Mouse (Mus musculus) midbrain, embryonic 16.5 days (tissue): Measurements from ENCODE around the gene Atg16l2. TPM values are rescaled to one million over a fixed set of nuclear protein-coding genes. Genes with fewer than 3 reads are reported as not detected.

Experiments used
- ATAC-seq: fragments of 200-750 bp; cut with Nextera tagmentation; 2 replicates; pipeline ENCODE4 v1.8.0; 2017; ENCODE audit warnings: moderate TSS enrichment
- H3K27ac ChIP-seq: fragments of 300-500 bp; sonication (generic); 2 replicates; pipeline ENCODE4 v1.5.1; 2014; ENCODE audit warnings: mild to moderate bottlenecking, low read length, mixed read lengths
- H3K27me3 ChIP-seq: fragments of 300-500 bp; sonication (generic); 2 replicates; pipeline ENCODE4 v1.6.1; 2014; ENCODE audit warnings: low read depth, low read length, mixed read lengths; ENCODE audit not compliant: control insufficient read depth, insufficient read depth
- H3K36me3 ChIP-seq: fragments of 300-500 bp; sonication (generic); 2 replicates; pipeline ENCODE4 v1.6.1; 2014; ENCODE audit warnings: mild to moderate bottlenecking, low read length, moderate library complexity, mixed read lengths; ENCODE audit not compliant: control insufficient read depth, insufficient read depth
- H3K4me1 ChIP-seq: fragments of 300-500 bp; sonication (generic); 2 replicates; pipeline ENCODE4 v1.6.1; 2014; ENCODE audit warnings: mild to moderate bottlenecking, low read length, mixed read lengths; ENCODE audit not compliant: control insufficient read depth, insufficient read depth
- H3K4me2 ChIP-seq: fragments of 300-500 bp; sonication (generic); 2 replicates; pipeline ENCODE4 v1.6.1; 2014; ENCODE audit warnings: mild to moderate bottlenecking, low read length, mixed read lengths
- H3K4me3 ChIP-seq: fragments of 300-500 bp; sonication (generic); 2 replicates; pipeline ENCODE4 v1.5.1; 2014; ENCODE audit warnings: low read depth, mild to moderate bottlenecking, low read length, moderate library complexity, mixed read lengths
- H3K9ac ChIP-seq: fragments of 300-500 bp; sonication (generic); 2 replicates; pipeline ENCODE4 v1.6.1; 2014; ENCODE audit warnings: low read depth, low read length, mixed read lengths
- H3K9me3 ChIP-seq: fragments of 300-500 bp; sonication (generic); replicated peaks from 2 replicates; pipeline ENCODE4 v1.6.1; 2014; ENCODE audit warnings: mild to moderate bottlenecking, low read length, mixed read lengths; ENCODE audit not compliant: control insufficient read depth, poor library complexity, severe bottlenecking
- WGBS: fragments of 180-500 bp; shearing (Covaris S2); extraction: QIAGEN DNeasy Blood & Tissue Kit; methylation state at CpG from one replicate; pipeline ENCODE4 v1.1.7; 2014; 5-methylcytosine and 5-hydroxymethylcytosine counted together
- polyA plus RNA-seq: library from polyadenylated mRNA; unstranded; fragments of >200 nt; fragmentation: Nextera tagmentation; extraction: Ambion mirVana; gene quantifications from 2 replicates; pipeline ENCODE4 v1.2.1, GENCODE M21; 2015

Gene Atg16l2
- polyA plus RNA-seq = 29.3 and 36.3 TPM in 2 replicates

- under 1% methylated on average over 38 of the region's 39 CpGs for WGBS
- ATAC-seq = peak; percentile 95
- peak within 1 kb of the TSS; percentile 65 for H3K4me3 ChIP-seq
- H3K9ac ChIP-seq = peak within 1 kb of the TSS; percentile 72
- H3K27me3 ChIP-seq = peaks cover 7% of the 10 kb centered on the region; the same call in 1 of the 2 replicates
- peaks cover 13% of the 10 kb centered on the region; the same call in 1 of the 2 replicates for H3K4me1 ChIP-seq
- H3K4me2 ChIP-seq = peak within 1 kb of the TSS; percentile 87
- H3K9me3 ChIP-seq = no peaks in the 10 kb centered on the region
- H3K27ac ChIP-seq = peak within 1 kb of the TSS; percentile 65
- no peaks in the 10 kb centered on the region for H3K36me3 ChIP-seq
These were observed at the start of gene Atg16l2 for GRCm38 (mm10) chr7:101301881-101302456. Gene Atg16l2, minus strand, starts transcription at chr7:101302251.

GRCm38 (mm10) chr7:101349861-101350260, 47.8 kb upstream of the Atg16l2 start:
- H3K27ac ChIP-seq = peak overlapping the region; percentile 38; the same call in 1 of the 2 replicates
- H3K4me2 ChIP-seq = no peak overlapping the region
- H3K9ac ChIP-seq = no peak overlapping the region
- no peaks in the 10 kb centered on the region for H3K9me3 ChIP-seq
- H3K27me3 ChIP-seq = 0 out of 2 replicates have a peak, but pooled peaks cover 3% of the 10 kb centered on the region
- H3K36me3 ChIP-seq = no peaks in the 10 kb centered on the region
- H3K4me1 ChIP-seq = peaks cover 7% of the 10 kb centered on the region
- no peak overlapping the region for H3K4me3 ChIP-seq
- WGBS = 80% methylated on average over 1 of the region's 2 CpGs
- ATAC-seq = peak; percentile 58

GRCm38 (mm10) chr7:101348312-101348711, 46.3 kb upstream of the Atg16l2 start:
- 7% methylated on average over 13 of the region's 13 CpGs for WGBS
- Histone ChIP-seq H3K36me3 (no peaks in the 10 kb centered on the region), H3K4me2 (peak overlapping the region; percentile 98), H3K4me1 (peaks cover 7% of the 10 kb centered on the region), H3K27ac (no peak overlapping the region), H3K4me3 (peak overlapping the region; percentile 47), H3K9ac (peak overlapping the region; percentile 67), H3K27me3 (0 out of 2 replicates have a peak, but pooled peaks cover 3% of the 10 kb centered on the region), H3K9me3 (no peaks in the 10 kb centered on the region)
- peak; percentile 6; the same call in 1 of the 2 replicates for ATAC-seq

- Histone ChIP-seq H3K4me3 (peak within 1 kb of the TSS; percentile 47), H3K4me2 (peak within 1 kb of the TSS; percentile 98), H3K9me3 (no peaks in the 10 kb centered on the region), H3K4me1 (peaks cover 7% of the 10 kb centered on the region), H3K9ac (peak within 1 kb of the TSS; percentile 67), H3K27ac (no peak within 1 kb of the TSS), H3K36me3 (no peaks in the 10 kb centered on the region), H3K27me3 (0 out of 2 replicates have a peak, but pooled peaks cover 3% of the 10 kb centered on the region)
- peak; percentile 19; the same call in 1 of the 2 replicates for ATAC-seq
- WGBS = under 1% methylated on average over 22 of the region's 35 CpGs
These were observed 45.8 kb upstream of the Atg16l2 start, which contains the start of gene Arap1 for GRCm38 (mm10) chr7:101347767-101348270. Gene Arap1, plus strand, starts transcription at chr7:101348067.

- Histone ChIP-seq H3K4me3 (no peak overlapping the region), H3K9ac (no peak overlapping the region), H3K4me1 (peaks cover 7% of the 10 kb centered on the region), H3K27me3 (0 out of 2 replicates have a peak, but pooled peaks cover 3% of the 10 kb centered on the region), H3K27ac (no peak overlapping the region), H3K36me3 (no peaks in the 10 kb centered on the region), H3K9me3 (no peaks in the 10 kb centered on the region), H3K4me2 (no peak overlapping the region)
- ATAC-seq = no peak
- 71% methylated on average over 2 of the region's 2 CpGs for WGBS
These were observed 44.9 kb upstream of the Atg16l2 start for GRCm38 (mm10) chr7:101346991-101347390.

- Histone ChIP-seq H3K9me3 (no peaks in the 10 kb centered on the region), H3K9ac (no peak overlapping the region), H3K27ac (no peak overlapping the region), H3K4me3 (no peak overlapping the region), H3K4me2 (no peak overlapping the region), H3K36me3 (no peaks in the 10 kb centered on the region), H3K4me1 (peaks cover 7% of the 10 kb centered on the region), H3K27me3 (0 out of 2 replicates have a peak, but pooled peaks cover 1% of the 10 kb centered on the region)
- ATAC-seq = no peak
- WGBS = 76% methylated on average over 4 of the region's 4 CpGs
These were observed 42.8 kb upstream of the Atg16l2 start for GRCm38 (mm10) chr7:101344892-101345291.

- Histone ChIP-seq H3K4me3 (no peak overlapping the region), H3K27ac (no peak overlapping the region), H3K27me3 (no peaks in the 10 kb centered on the region), H3K4me2 (no peak overlapping the region), H3K9me3 (no peaks in the 10 kb centered on the region), H3K9ac (no peak overlapping the region), H3K4me1 (peaks cover 5% of the 10 kb centered on the region), H3K36me3 (no peaks in the 10 kb centered on the region)
- ATAC-seq = no peak
- 84% methylated on average over 7 of the region's 7 CpGs for WGBS
These were observed 41.1 kb upstream of the Atg16l2 start for GRCm38 (mm10) chr7:101343135-101343534.

GRCm38 (mm10) chr7:101341405-101341804, 39.4 kb upstream of the Atg16l2 start:
- Histone ChIP-seq H3K4me1 (no peaks in the 10 kb centered on the region), H3K27ac (no peak overlapping the region), H3K9ac (no peak overlapping the region), H3K4me3 (no peak overlapping the region), H3K27me3 (no peaks in the 10 kb centered on the region), H3K36me3 (no peaks in the 10 kb centered on the region), H3K9me3 (no peaks in the 10 kb centered on the region), H3K4me2 (no peak overlapping the region)
- ATAC-seq = no peak
- 69% methylated on average over 6 of the region's 6 CpGs for WGBS

GRCm38 (mm10) chr7:101337401-101337800, 35.4 kb upstream of the Atg16l2 start:
- Histone ChIP-seq H3K4me2 (no peak overlapping the region), H3K36me3 (no peaks in the 10 kb centered on the region), H3K27ac (no peak overlapping the region), H3K4me3 (no peak overlapping the region), H3K27me3 (no peaks in the 10 kb centered on the region), H3K9ac (no peak overlapping the region), H3K9me3 (no peaks in the 10 kb centered on the region), H3K4me1 (no peaks in the 10 kb centered on the region)
- no peak for ATAC-seq
- WGBS = 90% methylated on average over 3 of the region's 3 CpGs
